Mouse (Mus musculus) induced T-regulatory cell, adult 2 months (primary cell): ENCODE data around the gene Scarb1.
"Not testable (repeated sequence)": the region's sequence is repeated elsewhere in the genome, so short reads cannot be mapped to it uniquely, and the experiment has no call there.

ENCODE experiments used
- DNase-seq: peaks from one replicate; pipeline ENCODE4 v3.0.0-alpha.2; 2012; ENCODE audit warnings: low read depth

The Scarb1 gene

DNA sequence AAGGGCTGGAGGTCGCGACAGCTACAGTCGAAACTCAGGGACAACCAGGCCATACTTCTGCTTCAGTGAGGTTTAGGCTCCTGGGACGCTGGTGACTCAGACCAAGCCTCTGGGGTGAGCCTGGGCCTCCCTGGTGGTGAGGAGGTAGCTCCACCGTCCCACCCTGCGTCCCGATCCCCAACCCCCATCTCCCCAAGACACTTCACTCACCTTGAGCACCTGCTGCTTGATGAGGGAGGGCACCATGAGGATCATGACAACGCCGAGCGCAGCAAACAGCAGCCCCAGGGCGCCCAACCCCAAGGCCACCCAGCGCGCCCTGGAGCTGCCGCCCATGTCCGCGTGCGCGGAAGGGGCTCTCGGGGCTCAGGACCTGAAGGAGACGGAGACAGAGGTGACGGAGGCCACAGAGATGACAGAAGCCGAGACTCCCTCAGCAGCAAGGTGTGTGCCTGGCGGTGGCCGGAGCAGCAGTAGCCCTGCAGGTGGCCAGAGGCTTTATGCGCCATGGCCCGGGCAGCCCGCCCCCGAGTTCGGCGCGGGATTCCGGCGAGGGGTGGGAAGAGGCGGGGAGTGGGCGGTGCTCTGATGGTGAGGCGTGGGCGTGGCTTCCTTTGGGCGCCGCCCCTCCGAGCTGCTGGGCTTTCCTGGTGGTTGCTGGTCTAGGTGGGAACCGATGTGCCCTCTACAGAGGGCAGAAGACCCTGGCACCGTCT is at the start of gene Scarb1:
TSS of gene Scarb1 (minus strand) at position 548 of the 716 bp plus-strand sequence.
- DNase-seq: peak; percentile 89

DNA sequence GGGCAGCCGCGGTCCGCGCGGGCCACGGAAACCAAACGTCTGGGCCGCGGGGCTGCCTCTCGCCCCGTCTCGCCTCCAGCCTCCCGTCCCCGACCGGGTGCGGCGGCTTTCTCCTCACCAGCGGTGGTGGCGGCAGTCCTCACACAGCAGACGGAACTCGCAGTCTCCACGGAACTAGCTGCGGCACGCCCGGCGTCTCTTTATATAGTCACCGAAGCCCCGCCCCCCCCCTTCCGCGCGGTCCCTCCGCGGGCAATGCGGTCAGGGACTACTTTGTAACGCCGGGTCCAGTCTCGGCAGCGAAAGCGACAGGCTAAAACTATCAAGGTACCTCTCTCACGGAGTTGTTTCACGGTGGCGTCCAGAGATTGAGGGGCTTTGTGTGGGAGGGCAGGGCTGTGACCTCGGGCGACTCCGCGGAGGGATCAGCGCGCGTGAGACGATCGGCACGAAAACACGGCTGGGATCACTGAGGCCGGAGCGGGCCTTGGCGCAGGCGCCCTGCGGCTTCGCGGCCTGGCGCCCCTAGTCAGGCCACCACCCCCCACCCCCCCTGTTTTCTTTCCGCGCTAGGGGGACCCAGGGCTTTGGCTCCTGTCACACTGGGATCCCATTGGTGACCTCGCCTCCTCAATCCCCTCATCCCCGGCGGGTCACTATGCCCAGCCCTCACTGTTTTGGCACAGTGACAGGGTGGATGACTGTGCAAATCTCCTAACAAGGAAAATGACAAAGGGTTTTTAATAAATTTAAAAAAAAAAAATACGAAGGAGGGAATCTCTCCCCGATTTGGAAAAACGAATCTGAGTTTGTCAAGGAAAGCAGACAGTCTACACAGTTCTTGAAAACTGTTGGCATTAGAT is 48.9 kb upstream of the Scarb1 start, which contains the start of gene Ubc:
TSS of gene Ubc (minus strand) at position 624 of the 863 bp plus-strand sequence.
- peak; percentile 95 for DNase-seq

DNA sequence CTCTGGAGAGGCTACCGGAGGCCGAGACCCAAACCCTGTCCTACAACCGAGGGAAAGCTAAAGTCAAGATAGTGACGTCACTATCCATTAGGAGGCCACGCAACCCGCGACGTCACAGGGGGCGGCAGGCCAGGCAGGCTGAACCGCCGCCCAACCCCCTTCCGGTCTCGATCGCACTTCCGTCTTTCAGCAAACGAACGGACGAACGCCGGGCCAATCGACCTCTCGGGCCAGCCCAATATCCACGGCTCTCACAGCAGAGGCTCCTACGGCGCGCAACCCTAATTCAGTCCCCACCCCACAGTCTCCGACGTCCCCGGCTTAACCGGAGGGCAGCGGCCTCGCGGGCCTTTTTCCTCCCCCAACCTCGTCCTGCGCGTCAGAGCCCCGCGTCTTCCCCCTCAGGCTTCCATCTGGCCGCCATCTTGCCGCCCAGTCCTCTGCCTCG is 48.3 kb upstream of the Scarb1 start, which contains the start of gene Gm10382:
TSS of gene Gm10382 (plus strand) at position 192 of the 448 bp plus-strand sequence.
- peak; percentile 95 for DNase-seq

DNA sequence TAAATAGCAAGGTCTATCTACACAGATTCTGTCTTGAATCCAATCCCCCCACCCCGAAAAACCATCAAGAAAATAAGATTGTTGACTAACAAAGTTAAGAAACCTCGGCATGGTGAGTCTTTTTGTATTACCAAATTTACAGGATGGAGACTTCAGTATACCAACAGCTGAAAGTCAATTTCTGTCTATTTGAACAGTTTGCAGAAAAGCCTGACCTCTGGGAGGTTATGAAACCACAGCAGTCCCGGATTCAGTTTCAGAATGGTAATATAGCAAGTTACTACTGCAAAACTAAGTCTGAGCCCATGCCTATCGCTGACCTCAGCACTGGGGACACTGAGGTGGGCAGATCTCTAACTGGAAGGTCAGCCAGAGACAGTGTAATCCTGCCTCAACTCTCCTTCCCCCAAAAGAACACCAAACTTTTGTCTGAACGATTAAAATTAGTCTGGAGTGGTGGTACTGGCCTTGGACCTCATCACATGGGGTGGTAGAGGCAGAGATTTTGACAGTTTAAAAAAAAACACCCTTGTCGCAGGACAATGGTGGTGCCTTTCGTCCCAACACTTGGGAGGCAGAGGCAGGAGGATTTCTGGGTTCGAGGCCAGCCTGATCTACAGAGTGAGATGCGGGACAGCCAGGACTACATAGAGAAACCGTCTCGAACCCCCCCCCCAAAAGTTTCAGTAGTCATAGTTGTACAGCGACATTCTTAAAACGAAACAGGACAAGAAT is 47.6 kb upstream of the Scarb1 start:
- peak; percentile 42 for DNase-seq

DNA sequence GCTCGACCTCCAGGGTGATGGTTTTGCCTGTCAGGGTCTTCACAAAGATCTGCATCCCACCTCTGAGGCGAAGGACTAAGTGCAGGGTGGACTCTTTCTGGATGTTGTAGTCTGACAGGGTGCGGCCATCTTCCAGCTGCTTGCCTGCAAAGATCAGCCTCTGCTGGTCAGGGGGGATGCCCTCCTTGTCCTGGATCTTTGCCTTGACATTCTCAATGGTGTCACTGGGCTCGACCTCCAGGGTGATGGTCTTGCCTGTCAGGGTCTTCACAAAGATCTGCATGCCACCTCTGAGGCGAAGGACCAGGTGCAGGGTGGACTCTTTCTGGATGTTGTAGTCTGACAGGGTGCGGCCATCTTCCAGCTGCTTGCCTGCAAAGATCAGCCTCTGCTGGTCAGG is 46.4 kb upstream of the Scarb1 start:
- DNase-seq: not testable (repeated sequence)

DNA sequence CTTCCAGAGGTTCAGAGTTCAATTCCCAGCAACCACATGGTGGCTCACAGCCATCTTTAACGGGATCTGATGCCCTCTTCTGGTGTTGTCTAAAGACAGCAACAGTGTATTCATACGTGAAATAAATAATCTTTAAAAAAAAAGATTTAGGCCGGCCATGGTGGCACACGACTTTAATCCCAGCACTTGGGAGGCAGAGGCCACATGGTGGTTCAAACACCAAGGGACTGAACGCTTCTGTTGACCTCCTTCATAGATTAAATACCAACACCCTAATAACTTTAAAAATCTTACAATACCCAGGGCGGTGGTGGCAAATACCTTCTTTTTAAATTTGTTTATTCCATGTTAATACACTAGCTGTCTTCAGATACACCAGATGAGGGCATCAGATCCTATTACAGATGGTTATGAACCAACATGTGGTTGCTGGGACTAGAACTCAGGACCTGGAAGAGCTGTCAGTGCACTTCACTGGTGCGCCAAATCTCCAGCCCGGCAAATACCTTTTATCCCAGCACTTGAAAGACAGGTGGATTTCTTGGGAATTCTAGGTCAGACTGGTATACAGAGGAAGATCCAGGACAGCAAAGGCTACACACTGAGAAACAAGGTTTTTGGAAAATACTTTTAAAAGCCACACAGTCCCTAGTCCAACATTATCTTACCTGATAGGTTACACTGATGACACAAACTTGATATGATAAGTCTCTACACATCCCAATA is 44.5 kb upstream of the Scarb1 start:
- peak; percentile 47 for DNase-seq

DNA sequence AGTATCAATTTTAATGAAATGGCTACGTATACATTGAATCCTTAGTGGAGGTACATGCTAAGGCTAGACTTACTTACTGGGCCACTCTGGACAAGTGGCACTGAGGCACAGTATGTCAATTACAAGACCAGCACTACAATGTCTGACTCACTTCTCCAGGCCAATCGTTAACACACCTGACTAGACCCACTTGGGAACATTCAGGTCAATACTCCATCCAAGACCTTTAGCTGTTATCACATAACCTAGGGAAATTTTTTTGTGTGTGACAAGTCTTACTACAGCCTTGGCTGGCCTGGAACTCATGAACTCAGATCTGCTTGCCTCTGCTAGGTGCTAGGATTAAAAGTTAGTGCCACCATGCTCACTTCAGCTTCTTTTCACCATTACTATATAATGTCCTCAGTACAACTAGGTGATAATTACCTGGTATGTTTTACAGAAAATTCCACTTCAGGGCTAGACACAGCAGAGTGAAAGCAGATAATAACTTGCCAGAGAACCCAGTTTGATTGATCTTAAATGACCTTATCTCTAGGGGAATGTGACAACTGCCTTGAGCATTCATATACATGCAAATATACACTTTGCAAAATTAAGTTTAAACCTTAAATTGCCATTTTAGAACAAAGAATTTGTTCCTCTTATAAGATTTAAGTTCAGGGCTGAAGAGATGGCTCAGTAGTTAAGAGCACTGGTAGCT is 43.8 kb upstream of the Scarb1 start:
- DNase-seq: peak; percentile 47

DNA sequence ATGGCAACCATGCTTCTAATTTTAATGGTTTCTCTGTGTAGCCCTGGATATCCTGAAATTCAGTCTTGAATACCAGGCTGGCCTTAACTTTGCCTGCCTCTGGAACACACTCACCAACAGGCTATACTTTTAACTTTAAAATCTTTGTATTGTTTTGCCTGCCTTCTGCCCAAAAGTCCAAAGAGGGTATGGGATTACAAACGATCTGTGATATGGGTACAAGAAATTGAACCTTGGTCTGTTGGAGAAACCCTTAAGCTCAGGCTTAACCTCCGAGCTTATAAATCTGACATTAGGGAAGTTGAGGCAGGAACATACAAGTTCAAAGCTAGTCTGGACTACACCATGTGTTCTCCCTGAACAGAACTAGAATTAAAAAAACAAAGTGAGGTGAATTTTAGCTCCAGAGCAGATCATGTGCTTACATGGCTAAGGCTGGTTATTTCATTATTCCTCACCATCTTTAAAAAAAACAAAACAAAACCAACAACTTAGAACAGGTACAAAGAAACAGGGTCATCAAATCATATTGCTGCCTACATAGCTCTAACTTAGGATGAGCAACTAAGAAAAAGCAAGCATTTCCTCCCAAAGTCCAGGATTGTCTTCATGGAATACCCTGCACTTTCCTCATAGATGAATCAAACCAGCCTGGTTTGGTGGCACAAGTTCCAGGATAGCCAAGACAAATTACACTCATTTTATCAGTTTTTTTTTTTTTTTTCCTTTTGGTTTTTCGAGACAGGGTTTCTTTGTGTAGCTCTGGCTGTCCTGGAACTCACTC is 42.9 kb upstream of the Scarb1 start:
- DNase-seq: no peak

DNA sequence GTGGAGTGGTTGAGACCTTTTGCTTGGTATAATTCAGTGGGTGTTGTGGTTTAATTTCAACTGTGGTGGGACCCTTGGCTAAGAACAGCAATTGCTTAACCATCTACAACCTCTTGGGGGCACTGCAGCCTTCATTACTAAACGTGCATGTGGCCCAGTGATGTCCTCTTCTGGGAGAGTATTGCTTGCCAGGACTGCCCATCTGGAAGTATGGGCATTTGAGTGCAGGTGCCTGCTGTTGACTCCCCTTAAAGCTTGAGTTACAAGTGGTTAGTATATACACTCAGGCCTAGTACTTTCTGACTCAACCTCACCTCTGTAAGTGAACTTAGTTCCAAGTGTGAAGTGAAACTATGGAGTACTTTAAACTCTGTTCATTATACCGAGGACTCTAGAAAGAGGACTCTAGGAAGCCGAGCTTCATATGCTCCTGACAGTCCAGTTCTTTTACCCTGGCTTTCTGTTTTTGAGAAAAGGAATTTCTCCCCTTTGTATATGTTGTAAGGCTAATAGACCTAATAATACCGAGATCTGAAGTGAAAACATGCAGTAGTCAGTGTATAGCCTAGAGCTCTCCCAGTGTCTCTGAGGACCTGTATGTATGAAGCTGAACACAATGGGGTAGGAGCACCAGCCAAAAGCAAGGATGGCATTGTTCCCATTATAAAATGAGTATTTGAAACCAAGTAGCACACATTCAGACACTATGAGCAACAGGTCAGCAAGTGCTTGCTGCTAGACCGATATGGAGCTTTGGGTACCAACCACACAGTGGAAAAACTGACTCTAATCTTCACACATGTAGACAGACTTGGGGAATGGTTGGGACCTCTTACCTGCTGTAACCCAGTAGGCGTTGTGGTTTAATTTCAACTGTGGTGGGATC is 42.0 kb upstream of the Scarb1 start:
- peak; percentile 77 for DNase-seq

DNA sequence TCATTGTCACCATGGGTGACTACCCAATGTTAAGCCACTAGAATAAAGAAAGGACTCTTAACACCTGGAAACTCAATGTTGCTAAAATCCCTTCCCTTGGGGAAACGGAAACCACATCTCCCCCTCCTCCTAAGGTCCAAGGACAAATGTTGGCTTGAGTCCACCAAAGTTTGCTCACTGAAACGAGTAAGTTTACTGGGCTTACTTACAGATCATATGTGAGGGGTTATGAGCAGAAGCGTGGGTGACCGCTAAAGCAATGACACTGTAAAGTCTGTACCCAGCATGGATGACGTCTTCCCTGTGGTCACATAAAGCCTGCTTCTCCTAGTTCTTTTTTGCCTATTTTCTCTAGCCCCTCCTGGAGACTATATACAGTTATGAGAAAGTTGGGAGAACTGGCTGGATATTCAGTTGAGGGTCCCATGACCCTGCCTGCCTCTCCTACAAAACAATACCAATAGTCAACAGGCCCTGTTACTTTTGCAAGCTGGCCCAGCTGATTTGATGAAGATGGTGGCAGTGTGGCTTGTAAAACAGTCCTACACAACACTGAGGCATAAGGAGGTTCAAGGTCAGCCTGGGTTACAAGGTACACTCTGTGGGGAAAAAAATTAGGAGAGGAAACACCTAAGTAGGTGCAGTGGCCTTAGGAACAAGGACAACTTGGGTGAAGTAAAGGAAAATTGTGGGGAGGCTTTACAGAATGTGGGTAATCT is 41.2 kb upstream of the Scarb1 start:
- DNase-seq: no peak

DNA sequence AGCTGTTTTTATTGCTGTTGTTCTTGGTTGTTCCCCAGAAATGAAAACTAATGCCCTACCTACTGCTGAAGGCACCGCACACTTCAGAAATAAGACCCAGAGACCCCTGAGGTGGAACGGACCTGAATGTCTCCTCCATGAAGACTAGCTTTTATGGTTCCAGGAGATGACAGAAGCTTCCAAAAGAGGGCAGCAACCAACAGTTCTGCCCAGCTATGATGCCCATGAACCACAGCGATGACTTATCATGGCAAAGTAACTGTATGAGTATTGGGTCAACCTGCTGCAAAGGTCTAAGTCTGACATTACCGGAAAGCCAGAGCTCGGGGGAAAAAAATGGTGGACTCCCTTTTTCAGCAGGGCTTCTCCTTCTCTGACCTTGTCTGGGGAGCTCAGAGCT is 38.0 kb upstream of the Scarb1 start:
- DNase-seq: no peak

DNA sequence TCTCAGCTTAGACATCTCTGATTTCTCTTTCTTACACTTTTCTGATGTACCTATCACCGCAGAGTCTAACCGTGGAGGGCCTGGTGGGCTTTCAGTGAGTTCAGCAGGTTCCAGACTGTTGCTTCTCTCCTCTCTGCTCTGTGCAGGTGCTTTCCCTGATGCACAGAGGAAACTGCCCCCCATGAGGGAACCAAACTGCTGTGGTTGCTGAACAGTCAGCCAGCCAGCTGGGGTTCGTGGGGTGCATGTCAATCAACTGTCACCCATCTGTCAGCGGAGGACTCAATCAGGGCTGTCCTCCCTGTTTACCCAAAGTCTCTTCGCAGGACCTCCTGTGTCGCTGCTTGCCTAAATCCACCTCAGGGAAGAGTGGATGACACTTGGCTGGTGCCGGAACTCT is 36.3 kb upstream of the Scarb1 start:
- DNase-seq: peak; percentile 44

DNA sequence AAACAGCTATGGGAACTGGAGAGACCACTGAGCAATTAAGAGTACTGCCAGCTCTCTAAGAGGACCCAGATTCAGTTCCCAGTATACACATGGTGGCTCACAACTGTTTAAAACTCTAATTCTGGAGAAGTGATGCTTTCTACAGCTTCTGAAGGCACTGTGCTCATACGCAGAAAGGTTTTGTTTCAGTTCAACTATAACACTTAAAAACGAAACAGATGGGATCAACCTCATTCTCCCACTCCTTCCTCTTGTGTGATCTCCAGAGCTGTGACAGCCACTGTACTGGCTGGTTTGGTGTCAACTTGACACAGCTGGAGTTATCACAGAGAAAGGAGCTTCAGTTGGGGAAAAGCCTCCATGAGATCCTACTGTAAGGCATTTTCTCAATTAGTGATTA is 35.0 kb upstream of the Scarb1 start:
- peak; percentile 41 for DNase-seq

DNA sequence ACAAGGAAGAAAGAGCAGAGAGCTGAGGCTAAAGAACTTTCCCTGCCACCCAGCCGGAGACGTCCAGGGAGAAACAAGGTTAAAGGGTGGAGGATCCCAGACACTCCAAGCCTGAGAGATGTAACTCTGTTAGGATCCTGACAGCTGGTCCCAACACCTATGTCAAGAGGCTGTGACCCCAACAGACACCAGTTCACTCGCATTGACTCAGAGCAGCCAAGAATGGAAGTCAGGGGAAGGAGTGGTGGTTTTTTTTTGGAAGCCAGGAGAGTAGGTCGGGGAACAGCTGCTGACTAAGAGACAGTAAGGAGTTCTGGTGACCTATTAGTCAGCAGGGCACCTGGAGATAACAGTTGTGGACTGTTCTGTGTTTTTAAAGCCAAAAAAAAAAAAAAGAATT is 31.1 kb upstream of the Scarb1 start:
- DNase-seq: no peak

DNA sequence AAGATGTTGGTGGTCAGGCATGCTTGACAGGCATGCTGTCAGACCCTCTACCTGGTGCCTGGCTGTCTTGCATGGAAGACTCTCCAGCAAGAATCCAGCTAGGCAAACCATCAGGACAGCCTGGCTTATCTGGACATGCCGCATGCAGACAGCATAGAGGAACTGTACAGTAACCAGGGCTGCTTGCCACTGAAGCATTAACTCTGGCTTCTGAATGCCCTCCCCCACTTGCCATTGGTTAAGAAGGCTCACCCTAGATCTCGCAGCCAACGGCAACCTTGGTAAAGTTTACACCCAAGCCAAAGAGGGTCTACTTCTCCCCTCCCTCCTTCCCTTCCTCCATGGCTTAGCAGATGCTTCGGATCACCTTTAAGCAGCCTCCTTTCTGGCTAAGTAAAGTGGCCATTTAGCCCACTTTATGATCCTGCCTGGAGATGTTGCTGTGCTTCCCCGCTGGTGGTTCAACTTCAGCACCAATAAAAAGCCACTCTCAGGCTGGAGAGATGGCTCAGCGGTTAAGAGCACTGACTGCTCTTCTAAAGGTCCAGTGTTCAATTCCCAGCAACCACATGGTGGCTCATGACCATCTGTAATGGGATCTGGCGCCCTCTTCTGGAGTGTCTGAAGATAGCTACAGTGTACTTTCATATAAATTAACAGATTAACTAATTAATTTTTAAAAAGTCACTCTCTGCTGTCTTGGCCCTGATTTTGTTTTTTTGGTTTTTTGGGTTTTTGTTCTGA is 30.2 kb upstream of the Scarb1 start:
- DNase-seq: peak; percentile 33

DNA sequence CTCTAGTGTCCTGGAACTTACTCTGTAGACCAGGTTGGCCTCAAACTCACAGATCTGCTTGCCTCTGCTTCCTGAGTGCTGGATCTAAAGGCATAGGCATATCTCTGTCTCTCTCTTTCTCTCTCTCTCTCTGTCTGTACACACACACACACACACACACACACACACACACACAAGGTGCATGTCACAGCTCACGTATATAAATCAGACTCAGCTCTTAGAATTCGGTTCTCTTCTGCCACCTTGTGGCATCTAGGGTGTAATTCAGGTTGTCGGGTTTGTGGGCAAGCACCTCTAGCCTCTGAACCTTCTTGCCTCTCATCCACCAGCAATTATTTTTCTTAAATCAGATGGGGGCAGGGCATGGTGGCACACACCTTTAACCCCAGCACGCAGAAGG is 27.7 kb upstream of the Scarb1 start:
- DNase-seq: peak; percentile 87

DNA sequence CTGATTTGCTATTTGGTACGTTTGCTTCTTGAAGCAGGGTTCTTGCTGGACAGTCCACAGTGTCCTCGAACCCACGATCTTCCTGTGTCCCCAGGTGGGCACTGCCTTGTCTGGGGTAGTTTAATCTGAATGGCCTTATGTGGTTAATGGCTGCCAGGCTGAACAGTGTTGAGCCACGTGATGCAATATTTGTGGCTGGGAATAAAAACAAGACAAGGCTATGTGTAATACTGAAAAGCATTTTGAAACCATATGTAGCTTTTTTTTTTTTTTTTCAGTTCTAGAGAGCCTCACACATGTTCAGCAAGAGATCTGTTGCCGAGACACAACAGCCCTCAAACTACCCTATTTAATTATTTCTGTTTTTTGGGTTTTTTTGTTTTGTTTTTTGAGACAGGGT is 27.3 kb upstream of the Scarb1 start:
- DNase-seq: no peak
